Mouse (Mus musculus): Measurements from ENCODE around the gene Tmem50a. TPM values are rescaled to one million over a fixed set of nuclear protein-coding genes. Genes with fewer than 3 reads are reported as not detected.

The Tmem50a gene
- total RNA-seq, 2 experiments from 2014 or later = 169 to 183 TPM

GRCm38 (mm10) chr4:134876171-134876570, 38.7 kb downstream of the Tmem50a start:
- DNase-seq = no peak

DNA sequence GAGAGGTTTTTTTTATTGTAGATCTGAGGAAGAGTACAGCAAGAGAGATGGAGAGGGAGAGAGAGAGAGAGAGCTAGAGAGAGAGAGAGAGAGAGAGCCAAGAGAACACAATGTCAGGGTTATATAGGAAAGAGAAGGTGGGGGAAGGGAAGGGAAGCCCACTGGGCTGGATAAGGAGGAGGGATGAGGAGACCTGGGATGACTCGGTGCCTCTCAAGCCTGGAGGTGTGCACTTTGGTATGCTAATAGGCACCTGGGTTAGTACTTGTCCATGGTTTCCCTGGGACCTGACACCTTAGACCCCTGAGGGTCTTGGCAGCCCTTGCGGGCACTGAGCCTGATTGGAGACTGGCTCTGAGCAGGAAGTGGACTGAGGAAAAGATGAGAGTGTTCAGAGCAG, 42.9 kb downstream of the Tmem50a start:
- no peak for DNase-seq

GRCm38 (mm10) chr4:134871477-134871876, 43.3 kb downstream of the Tmem50a start:
- DNase-seq = no peak

GRCm38 (mm10) chr4:134869815-134870375, 44.9 kb downstream of the Tmem50a start:
- no peak for DNase-seq

DNA sequence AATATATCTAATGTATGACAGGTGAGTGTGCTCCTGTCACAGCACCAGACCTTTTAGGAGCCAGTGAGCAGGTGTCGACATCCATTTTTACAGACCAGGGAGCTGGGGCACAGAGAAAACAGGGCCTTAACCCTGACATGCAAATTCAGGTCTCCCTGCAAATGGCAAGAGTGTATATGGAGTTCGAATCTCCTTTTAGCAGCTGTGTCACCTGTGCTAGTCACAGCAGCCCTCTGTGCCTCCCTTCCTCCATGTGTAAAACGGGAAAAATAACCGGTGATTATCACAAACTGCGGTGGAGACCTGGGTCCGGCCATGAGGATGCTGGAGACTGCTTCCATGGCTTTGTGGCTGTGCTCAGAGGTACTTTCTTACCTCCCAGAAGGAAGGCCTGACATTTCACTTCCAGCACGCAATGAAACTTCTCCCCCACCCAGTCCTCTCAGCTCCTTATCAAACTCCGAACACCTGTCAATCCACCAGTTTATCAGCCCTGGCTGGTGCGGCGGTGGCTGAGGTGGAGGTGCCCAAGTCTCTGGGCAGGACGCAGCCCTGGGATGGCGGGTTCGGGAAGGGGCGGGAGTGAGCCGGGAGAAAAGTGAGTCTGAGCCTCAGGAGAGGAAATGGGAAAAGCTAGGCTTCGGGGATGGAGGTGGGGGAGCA, 45.6 kb downstream of the Tmem50a start:
- no peak for DNase-seq

DNA sequence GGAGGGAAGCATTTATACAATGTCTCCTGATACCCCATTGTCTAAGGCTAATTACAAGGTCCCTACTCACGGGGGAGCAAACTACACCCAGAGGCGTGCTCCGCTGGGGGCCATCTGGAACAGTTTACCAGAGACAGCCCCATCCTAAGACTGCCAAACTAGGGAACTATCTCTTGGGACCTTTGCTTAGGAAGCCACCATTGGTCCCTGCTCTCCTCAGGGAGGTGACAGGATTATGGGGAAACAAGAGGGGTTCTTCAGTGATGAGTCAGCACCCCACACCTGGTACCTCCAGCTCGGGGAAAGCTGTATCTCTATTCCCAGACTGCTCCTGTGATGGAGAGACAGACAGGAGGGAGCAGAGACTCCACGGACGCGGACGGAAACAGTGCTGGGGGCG, 46.3 kb downstream of the Tmem50a start:
- no peak for DNase-seq

DNA sequence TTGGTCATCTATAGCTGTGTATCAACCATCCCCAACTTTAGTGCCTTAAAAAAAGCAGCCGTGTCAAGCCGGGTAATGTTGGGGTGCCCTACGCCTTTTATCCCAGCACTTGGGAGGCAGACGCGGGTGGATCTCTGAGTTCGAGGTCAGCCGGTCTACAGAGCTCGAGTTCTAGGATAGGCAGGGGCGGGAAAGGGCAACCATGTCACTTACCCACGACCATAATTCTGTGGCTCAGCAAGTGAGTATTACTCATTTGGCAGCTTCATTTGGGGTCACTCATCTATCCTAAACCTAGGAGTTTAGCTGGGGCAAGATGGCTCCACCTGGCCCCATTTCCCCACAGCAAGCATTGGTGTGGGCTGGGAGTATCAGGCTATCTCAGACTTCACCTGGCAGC, 46.8 kb downstream of the Tmem50a start:
- no peak for DNase-seq

- no peak for DNase-seq
These were observed 47.2 kb downstream of the Tmem50a start for GRCm38 (mm10) chr4:134867661-134868060.

DNA sequence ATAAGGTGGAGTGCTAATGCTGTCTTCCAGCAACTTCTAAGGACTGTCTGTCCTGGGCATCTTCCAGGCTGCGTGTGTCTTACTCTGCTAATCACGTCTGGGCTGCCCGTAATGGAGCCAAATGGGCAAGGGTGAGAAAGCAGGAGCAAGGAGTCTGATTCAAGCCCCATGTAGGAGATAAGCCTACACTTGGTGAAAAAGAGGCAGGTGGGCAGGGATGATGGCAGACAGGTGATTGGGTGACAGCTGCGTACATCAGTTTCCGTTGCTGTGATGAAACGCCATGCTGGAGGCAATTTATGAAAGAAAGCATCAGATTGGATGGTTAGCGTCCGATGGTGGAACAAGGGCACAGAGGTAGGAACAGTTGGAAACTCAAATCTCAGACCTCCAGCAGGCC, 47.6 kb downstream of the Tmem50a start:
- DNase-seq = no peak

GRCm38 (mm10) chr4:134865789-134866188, 49.0 kb downstream of the Tmem50a start:
- DNase-seq = no peak

DNA sequence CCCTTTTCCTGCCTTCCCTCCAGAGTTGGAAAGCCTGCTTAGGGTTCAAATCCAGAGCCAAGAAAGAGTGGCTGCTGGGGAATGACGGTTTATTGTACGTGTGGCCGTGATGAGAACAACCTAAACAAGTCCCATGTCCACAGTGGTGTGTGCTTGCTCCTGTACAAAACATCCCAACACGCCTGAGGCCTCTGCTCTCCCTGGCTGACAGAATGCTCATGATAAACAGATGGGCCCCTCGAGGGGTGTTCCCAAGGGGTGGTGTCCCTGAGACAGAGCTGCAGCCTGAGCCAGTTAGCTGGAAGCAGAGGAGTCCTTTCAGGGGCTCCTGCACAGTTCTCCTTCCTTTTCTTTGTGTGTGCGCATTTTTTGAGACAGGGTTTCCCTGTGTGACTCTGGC, 49.5 kb downstream of the Tmem50a start:
- DNase-seq = no peak

- no peak for DNase-seq
These were observed 50.7 kb downstream of the Tmem50a start, which contains the start of gene Rhd for GRCm38 (mm10) chr4:134863937-134864729. TSS of gene Rhd (plus strand) at chr4:134864536.

GRCm38 (mm10) chr4:134862996-134863395, 51.8 kb downstream of the Tmem50a start:
- no peak for DNase-seq

DNA sequence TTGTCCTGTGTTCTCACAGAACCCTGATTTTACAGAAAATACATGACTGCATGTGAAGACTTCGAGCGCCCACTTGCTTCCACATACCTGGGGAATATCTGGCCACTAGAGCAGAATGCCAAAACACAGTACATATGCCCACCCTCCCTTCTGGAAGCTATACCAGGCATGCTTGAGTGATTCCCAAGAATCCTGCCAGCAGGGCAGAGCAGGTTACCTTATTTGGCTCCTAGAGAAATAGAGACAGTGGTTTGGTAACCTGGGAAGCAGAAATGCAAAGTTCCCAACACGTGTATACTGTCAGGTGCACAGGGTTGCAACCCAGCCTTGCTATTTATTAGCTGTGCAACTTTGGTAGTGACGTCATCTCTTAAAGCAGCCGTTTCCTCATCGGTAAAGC, 52.9 kb downstream of the Tmem50a start:
- no peak for DNase-seq

- DNase-seq = no peak
These were observed 56.3 kb downstream of the Tmem50a start for GRCm38 (mm10) chr4:134858494-134858893.

DNA sequence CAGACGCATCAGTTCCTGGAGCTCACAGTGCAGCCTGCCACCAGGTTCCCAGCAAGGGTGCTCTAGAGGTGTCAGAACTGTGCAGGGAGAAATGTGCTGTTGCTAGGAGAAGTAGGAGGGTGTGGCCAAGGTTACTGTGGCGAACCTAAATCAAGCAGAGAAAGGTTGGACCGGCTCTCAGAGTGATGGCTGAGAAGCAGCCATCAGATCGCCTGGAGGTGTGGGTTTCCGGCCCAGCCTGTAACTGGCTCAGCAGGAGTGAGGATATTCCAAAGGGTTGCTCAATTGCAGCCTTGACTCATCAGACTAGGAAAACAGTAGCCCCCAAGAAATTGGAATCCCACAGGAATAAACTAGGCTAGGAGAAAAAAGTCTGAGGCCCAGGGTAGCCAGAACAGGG, 58.3 kb downstream of the Tmem50a start:
- DNase-seq = no peak

DNA sequence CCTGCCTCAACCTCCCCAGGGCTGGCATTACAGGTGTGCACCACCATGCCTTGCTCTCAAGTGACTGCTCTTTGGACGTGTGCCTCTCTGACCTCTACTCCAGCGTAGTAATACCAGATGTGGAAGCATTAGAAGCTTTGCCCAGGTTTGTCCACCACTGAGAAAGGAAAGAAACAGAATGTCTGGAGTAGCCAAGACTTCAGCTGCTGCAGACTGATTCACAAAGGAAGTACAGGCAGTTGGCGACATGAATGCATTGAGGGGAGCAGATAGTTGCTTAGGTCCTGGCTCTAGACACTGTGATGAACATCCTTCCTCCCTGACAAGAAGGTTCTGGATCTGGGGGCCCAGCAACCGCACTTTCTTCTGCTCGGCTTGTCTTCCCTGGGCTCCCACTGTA, 58.8 kb downstream of the Tmem50a start:
- no peak for DNase-seq

DNA sequence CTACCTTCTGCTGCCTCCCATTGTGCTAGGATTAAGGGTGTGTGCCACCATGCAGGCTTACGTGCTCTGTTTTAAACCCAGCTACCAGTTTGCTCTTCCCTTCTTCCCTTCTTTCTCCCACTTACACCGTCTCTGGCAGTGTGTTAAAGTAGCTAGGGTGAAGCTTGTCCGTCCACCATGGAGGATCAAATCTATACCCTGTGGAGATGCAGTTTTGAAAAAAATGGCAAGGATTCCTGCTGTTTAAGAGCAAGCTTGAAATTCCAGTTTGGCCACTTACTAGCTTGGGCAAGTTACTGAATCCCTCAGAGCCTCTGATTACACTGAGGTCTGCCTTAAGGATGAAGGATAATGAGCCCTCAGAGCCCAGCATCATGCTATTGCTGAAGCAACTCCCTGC, 59.5 kb downstream of the Tmem50a start:
- DNase-seq = no peak

GRCm38 (mm10) chr4:134853637-134854485, 61.0 kb downstream of the Tmem50a start:
- DNase-seq = peak; percentile 95

DNA sequence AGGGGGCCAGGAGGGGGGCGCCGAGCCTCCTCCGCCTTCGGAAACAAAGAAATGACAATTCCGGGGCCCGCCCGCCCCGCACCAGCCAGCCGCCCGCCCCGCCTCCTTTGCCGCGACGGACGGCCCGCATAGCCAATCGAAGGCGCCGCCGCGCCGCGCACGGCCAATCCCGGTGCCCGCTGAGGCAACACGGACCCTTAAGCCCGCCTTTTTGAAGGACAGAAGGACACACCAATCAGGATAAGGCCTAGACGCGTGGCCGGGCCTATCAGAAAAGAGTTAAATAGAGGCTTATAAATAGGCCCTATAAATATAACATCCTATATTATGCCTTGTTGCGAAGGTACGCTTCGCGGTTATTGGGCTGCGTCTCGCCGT, 61.6 kb downstream of the Tmem50a start, which contains the start of gene Maco1:
Gene Maco1, minus strand, starts transcription at position 87 of the 378 bp plus-strand sequence.
- peak; percentile 100 for DNase-seq

GRCm38 (mm10) chr4:134852438-134853255, 62.2 kb downstream of the Tmem50a start:
- DNase-seq = peak; percentile 73

- DNase-seq = no peak
These were observed 62.9 kb downstream of the Tmem50a start for GRCm38 (mm10) chr4:134851876-134852275.

Data from adrenal gland, postnatal 10 days (tissue).